Mouse (Mus musculus): ENCODE data around the gene Htra1. TPM values are rescaled to one million over a fixed set of nuclear protein-coding genes. Genes with fewer than 3 reads are reported as not detected.

Gene Htra1
- total and polyA plus RNA-seq, 3 experiments = not detected

DNA sequence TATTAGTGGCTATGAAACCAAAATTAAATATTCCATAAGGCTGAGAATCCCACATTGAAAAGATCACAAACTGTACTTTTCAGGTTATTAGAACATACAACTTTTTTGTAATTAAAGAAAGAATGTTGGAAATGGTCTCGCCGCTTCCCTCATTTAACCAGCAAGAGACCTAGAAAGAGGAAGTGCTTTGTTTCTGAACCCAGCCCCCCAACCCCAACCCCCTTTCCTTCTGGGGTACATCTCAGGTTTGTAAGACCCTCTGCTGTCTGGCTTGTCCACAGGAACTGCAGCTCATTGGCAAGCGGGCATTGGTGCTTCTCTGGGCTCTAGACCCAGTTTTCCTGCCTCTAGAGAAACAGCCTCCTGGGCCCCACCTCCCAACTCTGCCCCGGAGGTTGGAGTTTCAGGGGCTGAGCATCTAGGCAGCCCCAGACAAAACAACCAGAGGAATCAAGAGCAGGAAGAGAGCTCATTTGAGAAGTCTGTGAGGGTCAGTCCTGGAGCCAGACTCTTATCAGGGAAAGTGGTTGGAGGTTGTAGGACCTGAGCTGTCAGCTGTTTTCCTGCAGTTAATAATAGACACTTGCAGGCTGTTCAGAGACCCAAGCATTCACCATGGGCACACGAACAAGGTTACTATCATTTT is 12.8 kb downstream of the Htra1 start:
- Histone ChIP-seq H3K4me1 (ENCODE audit: control insufficient read depth in 1 of 2, insufficient read depth in 2 of 2, low read length in 2 of 2) (no peaks in the 10 kb centered on the region), H3K36me3 (ENCODE audit: control insufficient read depth in 1 of 2, insufficient read depth in 2 of 2, low read length in 2 of 2) (no peaks in the 10 kb centered on the region), H3K9ac (ENCODE audit: control insufficient read depth, low read depth, low read length, poor library complexity, severe bottlenecking) (no peak overlapping the region), H3K9me3 (replicated peaks; ENCODE audit: insufficient read depth, low read length) (no peaks in the 10 kb centered on the region), H3K4me3 (ENCODE audit: control insufficient read depth in 1 of 2, insufficient read depth in 1 of 2, low read depth in 2 of 2, low read length in 2 of 2) (peak overlapping the region in 1 of 2 experiments; percentile 19; a peak in 1 of 4 replicates), H3K27me3 (ENCODE audit: control insufficient read depth in 1 of 2, insufficient read depth in 2 of 2, low read length in 2 of 2) (no peaks in the 10 kb centered on the region), H3K79me2 (ENCODE audit: control insufficient read depth, insufficient read depth, low read length, poor library complexity) (no peaks in the 10 kb centered on the region), H3K27ac (ENCODE audit: control insufficient read depth, low read depth, low read length) (no peak overlapping the region)
- no peak for TF ChIP-seq CHD1 (IDR thresholded peaks at IDR 0.05; ENCODE audit: low read depth, low read length)
- no peak for TF ChIP-seq ZKSCAN1 (IDR thresholded peaks at IDR 0.05; ENCODE audit: low read depth, low read length)
- TF ChIP-seq POLR2AphosphoS2 (IDR thresholded peaks at IDR 0.05; ENCODE audit: low read length) = no peak
- TF ChIP-seq RAD21 (IDR thresholded peaks at IDR 0.05; ENCODE audit: low read depth, low read length) = no peak
- TF ChIP-seq POLR2AphosphoS5 (IDR thresholded peaks at IDR 0.05; ENCODE audit: borderline replicate concordance, low read depth, low read length) = no peak
- no peak for TF ChIP-seq BHLHE40 (IDR thresholded peaks at IDR 0.05; ENCODE audit: borderline replicate concordance, low read depth, low read length)
- no peak for TF ChIP-seq TBP (IDR thresholded peaks at IDR 0.05; ENCODE audit: low read depth, low read length)
- no peak for TF ChIP-seq EP300 (IDR thresholded peaks at IDR 0.05; ENCODE audit: low read depth in 1 of 2, low read length in 2 of 2)
- TF ChIP-seq UBTF (IDR thresholded peaks at IDR 0.05; ENCODE audit: borderline replicate concordance, insufficient read depth, low read depth, low read length) = no peak
- DNase-seq (ENCODE audit: low read depth, low spot score) = peak; percentile 5

GRCm38 (mm10) chr7:130949331-130949751 is 13.4 kb downstream of the Htra1 start:
- Histone ChIP-seq H3K27ac (ENCODE audit: control insufficient read depth, low read depth, low read length) (no peak overlapping the region), H3K9ac (ENCODE audit: control insufficient read depth, low read depth, low read length, poor library complexity, severe bottlenecking) (no peak overlapping the region), H3K9me3 (replicated peaks; ENCODE audit: insufficient read depth, low read length) (no peaks in the 10 kb centered on the region), H3K36me3 (ENCODE audit: control insufficient read depth in 1 of 2, insufficient read depth in 2 of 2, low read length in 2 of 2) (no peaks in the 10 kb centered on the region), H3K79me2 (ENCODE audit: control insufficient read depth, insufficient read depth, low read length, poor library complexity) (no peaks in the 10 kb centered on the region), H3K4me1 (ENCODE audit: control insufficient read depth in 1 of 2, insufficient read depth in 2 of 2, low read length in 2 of 2) (no peaks in the 10 kb centered on the region), H3K4me3 (ENCODE audit: control insufficient read depth in 1 of 2, insufficient read depth in 1 of 2, low read depth in 2 of 2, low read length in 2 of 2) (no peak overlapping the region), H3K27me3 (ENCODE audit: control insufficient read depth in 1 of 2, insufficient read depth in 2 of 2, low read length in 2 of 2) (no peaks in the 10 kb centered on the region)
- DNase-seq (ENCODE audit: low read depth, low spot score) = no peak
- no peak for TF ChIP-seq ZKSCAN1 (IDR thresholded peaks at IDR 0.05; ENCODE audit: low read depth, low read length)
- no peak for TF ChIP-seq ZC3H11A (IDR thresholded peaks at IDR 0.05; ENCODE audit: low read depth, low read length)
- TF ChIP-seq GATA1 (IDR thresholded peaks at IDR 0.05; ENCODE audit: low read depth, low read length) = no peak
- no peak for TF ChIP-seq CHD2 (IDR thresholded peaks at IDR 0.05; ENCODE audit: low read length)
- TF ChIP-seq POLR2AphosphoS2 (IDR thresholded peaks at IDR 0.05; ENCODE audit: low read length) = no peak
- TF ChIP-seq E2F4 (IDR thresholded peaks at IDR 0.05; ENCODE audit: borderline replicate concordance, low read depth, low read length) = no peak
- no peak for TF ChIP-seq SMC3 (IDR thresholded peaks at IDR 0.05; ENCODE audit: low read depth, low read length)
- TF ChIP-seq RCOR1 (IDR thresholded peaks at IDR 0.05; ENCODE audit: low read depth, low read length) = no peak
- TF ChIP-seq HCFC1 (IDR thresholded peaks at IDR 0.05; ENCODE audit: low read depth, low read length) = no peak
- no peak for TF ChIP-seq SIN3A (IDR thresholded peaks at IDR 0.05; ENCODE audit: low read length)
- TF ChIP-seq MAX (IDR thresholded peaks at IDR 0.05; ENCODE audit: low read length) = no peak
- TF ChIP-seq RAD21 (IDR thresholded peaks at IDR 0.05; ENCODE audit: low read depth, low read length) = no peak
- TF ChIP-seq JUND (IDR thresholded peaks at IDR 0.05; ENCODE audit: low read depth, low read length) = no peak
- TF ChIP-seq ELF1 (IDR thresholded peaks at IDR 0.05; ENCODE audit: low read depth, low read length) = no peak
- no peak for TF ChIP-seq MXI1 (IDR thresholded peaks at IDR 0.05; ENCODE audit: low read depth, low read length)
